Mouse (Mus musculus) CH12.LX (cell line): ENCODE data around the gene Mmgt1. TPM values are rescaled to one million over a fixed set of nuclear protein-coding genes. Genes with fewer than 3 reads are reported as not detected.

Source experiments
- DNase-seq: peaks from one replicate; pipeline ENCODE4 v3.0.0-alpha.2; 2013; ENCODE audit errors: extremely low read depth
- H3K27ac ChIP-seq: 2 replicates; pipeline ENCODE4 v1.5.1; 2012; ENCODE audit warnings: low read depth, mild to moderate bottlenecking, control low read depth, moderate library complexity; ENCODE audit not compliant: insufficient read depth
- H3K27me3 ChIP-seq: replicated peaks from 2 replicates; pipeline ENCODE3; 2012; ENCODE audit warnings: inconsistent platforms
- H3K36me3 ChIP-seq, 2 experiments: replicated peaks in 1 of 2; 2 replicates each; pipeline versions ENCODE3 to v1.6.1; 2012; ENCODE audit warnings: inconsistent platforms in 1 of 2, low read length in 1 of 2, mild to moderate bottlenecking in 1 of 2, mixed read lengths in 1 of 2, moderate library complexity in 1 of 2; ENCODE audit not compliant: control insufficient read depth in 1 of 2, insufficient read depth in 1 of 2
- H3K4me1 ChIP-seq, 2 experiments: 2 replicates each; pipeline ENCODE4 v1.6.1; 2012; ENCODE audit warnings: inconsistent platforms in 1 of 2, moderate library complexity in 1 of 2; ENCODE audit not compliant: insufficient read depth in 2 of 2, control insufficient read depth in 1 of 2
- H3K4me2 ChIP-seq: 2 replicates; pipeline ENCODE4 v1.6.1; 2012; ENCODE audit warnings: low read depth, mild to moderate bottlenecking, control low read depth; ENCODE audit not compliant: poor library complexity, insufficient read depth, severe bottlenecking
- H3K4me3 ChIP-seq, 3 experiments: fragments of 150-350 bp in 1 of 3; sonication (generic) in 1 of 3; replicated peaks in 1 of 3; 2 replicates each; pipeline versions ENCODE3 to v1.5.1; 2011 to 2012; ENCODE audit warnings: low read depth in 2 of 3, low read length in 2 of 3, mild to moderate bottlenecking in 2 of 3, moderate library complexity in 2 of 3, control low read depth in 1 of 3, improper control_type of control experiment in 1 of 3, inconsistent platforms in 1 of 3, mixed read lengths in 1 of 3; ENCODE audit not compliant: poor library complexity in 1 of 3
- H3K79me2 ChIP-seq: replicated peaks from 2 replicates; pipeline ENCODE4 v1.6.1; 2012; ENCODE audit warnings: mild to moderate bottlenecking, moderate library complexity; ENCODE audit not compliant: control insufficient read depth, poor library complexity, insufficient read depth, severe bottlenecking; ENCODE audit errors: extremely low read depth
- H3K9ac ChIP-seq: 2 replicates; pipeline ENCODE4 v1.6.1; 2012; ENCODE audit warnings: low read depth, mild to moderate bottlenecking, control low read depth, moderate library complexity; ENCODE audit not compliant: insufficient read depth
- H3K9me3 ChIP-seq: replicated peaks from 2 replicates; pipeline ENCODE3; 2012; ENCODE audit warnings: low read length, inconsistent platforms, mixed read lengths
- BHLHE40 ChIP-seq: IDR thresholded peaks from 2 replicates; pipeline ENCODE4 v1.6.1; 2011; ENCODE audit warnings: mild to moderate bottlenecking, low read depth, low read length, improper control_type of control experiment
- CHD1 ChIP-seq: IDR thresholded peaks from 2 replicates; pipeline ENCODE4 v1.6.1; 2012; ENCODE audit warnings: low read depth, low read length, improper control_type of control experiment, inconsistent platforms
- CHD2 ChIP-seq: IDR thresholded peaks from 2 replicates; pipeline ENCODE4 v1.6.1; 2011; ENCODE audit warnings: low read length, improper control_type of control experiment
- CTCF ChIP-seq, 2 experiments: IDR thresholded peaks in 1 of 2; conservative IDR thresholded peaks in 1 of 2; 2 replicates each; pipeline ENCODE4 v1.5.1; 2011 to 2012; ENCODE audit warnings: low read depth in 2 of 2, low read length in 2 of 2, improper control_type of control experiment in 1 of 2, inconsistent platforms in 1 of 2, mild to moderate bottlenecking in 1 of 2, moderate library complexity in 1 of 2
- GABPA ChIP-seq: IDR thresholded peaks from 2 replicates; pipeline ENCODE4 v1.6.1; 2012; ENCODE audit warnings: low read depth, low read length, improper control_type of control experiment, inconsistent platforms; ENCODE audit not compliant: insufficient replicate concordance
- IRF4 ChIP-seq: IDR thresholded peaks from 2 replicates; pipeline ENCODE4 v1.6.1; 2014; ENCODE audit warnings: low read depth, mild to moderate bottlenecking, inconsistent platforms, low read length, improper control_type of control experiment
- JUND ChIP-seq: conservative IDR thresholded peaks from 2 replicates; pipeline ENCODE4 v1.6.1; 2011; ENCODE audit warnings: low read depth, low read length, improper control_type of control experiment
- KAT2A ChIP-seq: IDR thresholded peaks from 2 replicates; pipeline ENCODE4 v1.6.1; 2012; ENCODE audit warnings: low read length, improper control_type of control experiment, inconsistent platforms; ENCODE audit not compliant: insufficient replicate concordance
- MAFK ChIP-seq: IDR thresholded peaks from 2 replicates; pipeline ENCODE4 v1.6.1; 2011; ENCODE audit warnings: low read length, improper control_type of control experiment; ENCODE audit not compliant: insufficient replicate concordance
- MAX ChIP-seq: IDR thresholded peaks from 2 replicates; pipeline ENCODE4 v1.6.1; 2011; ENCODE audit warnings: low read length, improper control_type of control experiment
- MEF2A ChIP-seq: IDR thresholded peaks from 2 replicates; pipeline ENCODE4 v1.6.1; 2014; ENCODE audit warnings: low read depth, mild to moderate bottlenecking, inconsistent platforms, low read length, improper control_type of control experiment, borderline replicate concordance
- NELFE ChIP-seq: IDR thresholded peaks from 2 replicates; pipeline ENCODE4 v1.6.1; 2011; ENCODE audit warnings: low read depth, low read length, improper control_type of control experiment
- NRF1 ChIP-seq: IDR thresholded peaks from 2 replicates; pipeline ENCODE4 v1.6.1; 2014; ENCODE audit warnings: low read depth, mild to moderate bottlenecking, inconsistent platforms, low read length, improper control_type of control experiment, moderate library complexity
- SIN3A ChIP-seq: IDR thresholded peaks from 2 replicates; pipeline ENCODE4 v1.6.1; 2012; ENCODE audit warnings: low read length, improper control_type of control experiment, inconsistent platforms
- TCF12 ChIP-seq: IDR thresholded peaks from 2 replicates; pipeline ENCODE4 v1.6.1; 2014; ENCODE audit warnings: low read depth, mild to moderate bottlenecking, inconsistent platforms, low read length, improper control_type of control experiment
- USF1 ChIP-seq: IDR thresholded peaks from 2 replicates; pipeline ENCODE4 v1.6.1; 2014; ENCODE audit warnings: low read depth, mild to moderate bottlenecking, inconsistent platforms, low read length, improper control_type of control experiment
- USF2 ChIP-seq: conservative IDR thresholded peaks from 2 replicates; pipeline ENCODE4 v1.6.1; 2011; ENCODE audit warnings: low read depth, low read length, improper control_type of control experiment
- ZKSCAN1 ChIP-seq: IDR thresholded peaks from 2 replicates; pipeline ENCODE4 v1.6.1; 2012; ENCODE audit warnings: low read depth, inconsistent platforms, low read length, improper control_type of control experiment, borderline replicate concordance
- dilution Hi-C: fragments of 300-500 bp; cut with MboI; formaldehyde crosslinking; loops from 2 replicates; pipeline ENCODE4 v1.14.3; 2020; ENCODE audit warnings: low sequenced_read_pairs; ENCODE audit not compliant: extremely low pct_unique_long_range_greater_than_20kb, extremely low pct_ligation_motif_present
- in situ Hi-C: fragments of 300-500 bp; cut with MboI; formaldehyde crosslinking; loops from 3 replicates; pipeline ENCODE4 v1.14.3; 2019; ENCODE audit warnings: low sequenced_read_pairs, low pct_ligation_motif_present, low pct_unique_long_range_greater_than_20kb, mixed read lengths
- polyA plus RNA-seq: library from polyadenylated mRNA; unstranded; fragments of >175 nt; gene quantifications from 2 replicates; pipeline ENCODE4 v1.2.1, GENCODE M21; 2012; ENCODE audit warnings: low read depth; ENCODE audit not compliant: insufficient read length
- total RNA-seq, 2 experiments: library from RNA; depleted of rRNA; stranded (reverse); fragments of 300-350 nt in 1 of 2; fragments of >200 nt in 1 of 2; gene quantifications; 2 replicates each; pipeline ENCODE4 v1.2.3; 2012 to 2014

Mmgt1 gene
- total and polyA plus RNA-seq, 3 experiments: 15.8 to 37.8 (median 17.0) TPM

- TF ChIP-seq USF2 (no peak), MAFK (no peak), SIN3A (no peak), TCF12 (no peak), NRF1 (no peak), BHLHE40 (no peak)
- Histone ChIP-seq H3K36me3 (no peaks in the 10 kb centered on the region), H3K4me2 (no peak overlapping the region), H3K4me1 (no peaks in the 10 kb centered on the region), H3K9me3 (no peaks in the 10 kb centered on the region), H3K79me2 (no peaks in the 10 kb centered on the region), H3K27me3 (no peaks in the 10 kb centered on the region), H3K4me3 (no peak overlapping the region), H3K27ac (no peak overlapping the region), H3K9ac (no peak overlapping the region)
- DNase-seq: no peak
- dilution Hi-C loops (no loop called here), in situ Hi-C loops (no loop called here)
These were observed 17.4 kb upstream of the Mmgt1 start for GRCm38 (mm10) chrX:56615236-56615635.

GRCm38 (mm10) chrX:56610318-56610694, 12.4 kb upstream of the Mmgt1 start:
- Histone ChIP-seq H3K27me3 (no peaks in the 10 kb centered on the region), H3K9me3 (no peaks in the 10 kb centered on the region), H3K4me1 (peaks cover 9 to 10% of the 10 kb centered on the region in 2 experiments; a peak in 2 of 4 replicates), H3K36me3 (no peaks in the 10 kb centered on the region), H3K27ac (no peak overlapping the region), H3K9ac (peak overlapping the region; percentile 72), H3K79me2 (no peaks in the 10 kb centered on the region), H3K4me3 (peak overlapping the region; percentile 64 to 94 (median 66)), H3K4me2 (peak overlapping the region; percentile 38)
- in situ Hi-C loops (no loop called here), dilution Hi-C loops (no loop called here)
- TF ChIP-seq SIN3A (no peak), KAT2A (no peak), CHD2 (no peak), JUND (no peak), MEF2A (no peak), GABPA (no peak), MAFK (no peak), MAX (no peak), ZKSCAN1 (no peak), CTCF (conservative IDR thresholded peaks at IDR 0.05 in 1 of 2, IDR thresholded peaks at IDR 0.05 in 1 of 2; ENCODE audit: low read depth in 2 of 2, low read length in 2 of 2) (no peak), CHD1 (no peak), USF1 (no peak), IRF4 (no peak), NELFE (no peak)
- DNase-seq: no peak
